Mouse (Mus musculus) colon, adult 2 months (tissue): ENCODE data around the gene Aqp3. TPM values are rescaled to one million over a fixed set of nuclear protein-coding genes. Genes with fewer than 3 reads are reported as not detected.

Experiments
- polyA plus RNA-seq: library from polyadenylated mRNA; depleted of rRNA; stranded (reverse); fragments of >200 nt; gene quantifications from 2 replicates; pipeline ENCODE4 v1.2.3, GENCODE M21; 2012; rRNA removed

The Aqp3 gene
- 0.35 and 0.41 TPM in 2 replicates for polyA plus RNA-seq

DNA sequence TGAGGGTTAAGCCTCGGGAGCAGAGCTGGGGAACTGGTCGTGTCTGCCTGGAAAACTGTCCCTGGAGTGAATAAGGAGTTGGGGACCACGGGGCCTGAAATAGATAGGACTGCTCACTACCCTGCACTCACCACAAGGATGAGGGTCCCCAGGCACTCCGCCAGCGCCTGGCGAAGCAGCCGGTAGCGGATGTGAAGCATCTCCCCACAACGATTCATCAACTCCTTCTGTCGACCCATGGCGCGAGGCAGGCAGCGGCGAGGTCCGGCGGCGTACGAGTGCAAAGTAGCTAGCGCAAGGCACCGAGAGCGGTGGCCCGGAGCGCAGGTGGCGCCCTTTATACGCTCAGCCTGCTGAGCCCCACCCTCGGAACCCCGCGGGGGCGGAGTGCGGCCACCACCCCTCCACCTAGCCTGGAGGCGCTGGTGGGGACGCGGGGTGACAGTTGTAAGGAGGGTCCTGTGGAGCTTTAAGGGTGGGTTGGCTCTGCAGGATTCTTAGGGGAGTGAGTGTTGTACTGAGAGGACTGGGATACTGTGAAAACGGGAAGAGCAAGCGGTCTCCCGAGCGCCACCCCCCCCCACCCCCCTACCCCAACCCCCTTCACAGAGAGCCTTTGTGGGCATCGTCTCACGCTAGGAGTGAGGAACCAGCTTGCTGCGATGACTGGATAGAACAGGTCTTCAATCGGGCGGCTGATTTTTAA, at the start of gene Aqp3:
Gene Aqp3 (minus strand): TSS at position 313 of the 706 bp plus-strand sequence.

GRCm38 (mm10) chr4:41135711-41136453, 37.9 kb upstream of the Aqp3 start, which contains the start of gene Ube2r2:
TSS of gene Ube2r2 (plus strand) at chr4:41135743.

GRCm38 (mm10) chr4:41124180-41124951, 26.4 kb upstream of the Aqp3 start, which contains the start of gene Nol6:
TSS of gene Nol6 (minus strand) at chr4:41124455.

DNA sequence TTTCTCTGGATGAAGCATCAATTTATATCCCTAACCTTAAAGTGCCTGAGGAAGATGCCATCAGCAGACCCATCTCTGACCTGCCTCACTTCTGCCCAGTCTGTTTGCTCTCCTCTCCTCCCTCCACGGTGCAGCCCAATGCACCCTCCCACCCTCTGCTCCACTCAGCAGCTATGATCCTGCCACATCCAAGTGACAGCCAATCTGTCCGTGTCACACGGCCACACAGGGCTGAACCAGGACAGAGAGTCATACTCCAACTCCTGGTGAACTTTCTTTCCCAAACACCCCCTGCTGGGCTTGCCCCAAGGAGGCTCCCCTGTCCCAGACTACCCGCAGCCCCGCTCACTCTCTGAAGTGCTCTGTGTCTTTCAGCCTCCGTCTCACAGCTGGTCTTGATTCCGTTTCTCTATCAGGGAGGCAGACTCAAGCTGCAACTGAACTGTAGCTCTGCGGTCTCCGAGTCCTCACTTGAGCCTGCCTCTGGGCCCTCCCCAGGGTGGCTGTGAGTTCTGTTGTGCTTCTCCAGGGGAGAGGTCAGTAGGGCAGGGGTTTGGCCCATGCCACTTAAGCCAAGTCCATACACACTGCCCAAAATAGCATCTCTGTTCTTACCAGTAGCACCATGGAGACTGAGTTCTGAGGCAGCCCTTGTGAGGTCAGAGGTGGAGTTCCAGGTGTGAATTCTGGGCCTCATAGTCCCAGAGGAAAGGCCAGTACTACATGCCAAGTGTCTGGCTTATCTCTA, 50.3 kb downstream of the Aqp3 start, which contains the start of gene Aqp7:
Gene Aqp7 (minus strand): TSS at position 616 of the 748 bp plus-strand sequence.

Other genes with a start within 250 kb of the Aqp3 start
- 64.5 and 69.6 TPM in 2 replicates for gene B4galt1, start 244.2 kb downstream of the Aqp3 start, polyA plus RNA-seq
- gene Spink4, start 178.1 kb downstream of the Aqp3 start, polyA plus RNA-seq: 7,496 and 8,272 TPM in 2 replicates
- 301 and 345 TPM in 2 replicates for gene Bag1, start 149.9 kb downstream of the Aqp3 start, polyA plus RNA-seq
- gene Chmp5, start 149.8 kb downstream of the Aqp3 start, polyA plus RNA-seq: 11.0 and 14.7 TPM in 2 replicates
- gene Nfx1, start 127.3 kb downstream of the Aqp3 start, polyA plus RNA-seq: 20.0 and 25.7 TPM in 2 replicates
- gene Aqp7, start 50.0 kb downstream of the Aqp3 start, polyA plus RNA-seq: 1.2 and 1.3 TPM in 2 replicates
- gene Nol6, start 26.3 kb upstream of the Aqp3 start, polyA plus RNA-seq: 26.9 and 27.3 TPM in 2 replicates
- 49.2 and 51.6 TPM in 2 replicates for gene Ube2r2, start 37.6 kb upstream of the Aqp3 start, polyA plus RNA-seq
- 77.6 and 78.5 TPM in 2 replicates for gene Ubap2, start 177.0 kb upstream of the Aqp3 start, polyA plus RNA-seq
- 20.4 and 29.3 TPM in 2 replicates for gene Dcaf12, start 216.7 kb upstream of the Aqp3 start, polyA plus RNA-seq